Mouse (Mus musculus) heart, embryonic 16.5 days (tissue): ENCODE results near the gene Dync2li1. TPM values are rescaled to one million over a fixed set of nuclear protein-coding genes. Genes with fewer than 3 reads are reported as not detected.
A peak's percentile ranks its signal among the peaks of the same experiment; 100 is the strongest.

Experiments used
- ATAC-seq: fragments of 200-750 bp; cut with Nextera tagmentation; replicated peaks from 2 replicates; pipeline ENCODE4 v1.8.0; 2017; ENCODE audit warnings: moderate number of reproducible peaks; ENCODE audit not compliant: insufficient read depth, low FRiP score; ENCODE audit errors: extremely low read depth
- H3K27ac ChIP-seq: fragments of 300-500 bp; sonication (generic); 2 replicates; pipeline ENCODE4 v1.5.1; 2014; ENCODE audit warnings: mild to moderate bottlenecking, low read length, control low read depth, moderate library complexity
- H3K27me3 ChIP-seq: fragments of 300-500 bp; sonication (generic); 2 replicates; pipeline ENCODE4 v1.6.1; 2014; ENCODE audit warnings: low read length, mixed read lengths; ENCODE audit not compliant: control insufficient read depth, insufficient read depth
- H3K36me3 ChIP-seq: fragments of 300-500 bp; sonication (generic); 2 replicates; pipeline ENCODE4 v1.6.1; 2014; ENCODE audit not compliant: control insufficient read depth, insufficient read depth
- H3K4me1 ChIP-seq: fragments of 300-500 bp; sonication (generic); 2 replicates; pipeline ENCODE4 v1.6.1; 2014; ENCODE audit warnings: low read length, mixed read lengths; ENCODE audit not compliant: control insufficient read depth, insufficient read depth
- H3K4me2 ChIP-seq: fragments of 300-500 bp; sonication (generic); 2 replicates; pipeline ENCODE4 v1.6.1; 2014; ENCODE audit warnings: low read depth, mild to moderate bottlenecking, control low read depth, low read length
- H3K4me3 ChIP-seq: fragments of 300-500 bp; sonication (generic); 2 replicates; pipeline ENCODE4 v1.5.1; 2014; ENCODE audit warnings: mild to moderate bottlenecking, control low read depth, low read length
- H3K9ac ChIP-seq: fragments of 300-500 bp; sonication (generic); 2 replicates; pipeline ENCODE4 v1.6.1; 2014; ENCODE audit warnings: low read length, control low read depth
- H3K9me3 ChIP-seq: fragments of 300-500 bp; sonication (generic); replicated peaks from 2 replicates; pipeline ENCODE4 v1.6.1; 2016; ENCODE audit warnings: low read length; ENCODE audit not compliant: control insufficient read depth
- WGBS: fragments of 180-500 bp; shearing (Covaris S2); extraction: QIAGEN DNeasy Blood & Tissue Kit; methylation state at CpG from one replicate; pipeline ENCODE4 v1.1.7; 2014; 5-methylcytosine and 5-hydroxymethylcytosine counted together
- polyA plus RNA-seq: library from polyadenylated mRNA; unstranded; fragments of >200 nt; fragmentation: Nextera tagmentation; extraction: Ambion mirVana; gene quantifications from 2 replicates; pipeline ENCODE4 v1.2.1, GENCODE M21; 2015

The Dync2li1 gene
- polyA plus RNA-seq, result 11.7 and 13.0 TPM in 2 replicates

GRCm38 (mm10) chr17:84626276-84626856 lies at the start of gene Dync2li1:
Dync2li1 (plus strand) TSS chr17:84626496.
- Histone ChIP-seq H3K4me2 (peak within 1 kb of the TSS; percentile 85), H3K36me3 (no peaks in the 10 kb centered on the region), H3K4me1 (peaks cover 2% of the 10 kb centered on the region; the same call in 1 of the 2 replicates), H3K27me3 (no peaks in the 10 kb centered on the region), H3K27ac (no peak within 1 kb of the TSS), H3K4me3 (peak within 1 kb of the TSS; percentile 70), H3K9me3 (no peaks in the 10 kb centered on the region), H3K9ac (peak within 1 kb of the TSS; percentile 73)
- peak; percentile 92 for ATAC-seq
- WGBS, result 0% methylated on average over 24 of the region's 25 CpGs

- Histone ChIP-seq H3K4me3 (no peak overlapping the region), H3K27ac (no peak overlapping the region), H3K4me1 (no peaks in the 10 kb centered on the region), H3K4me2 (no peak overlapping the region), H3K9ac (no peak overlapping the region), H3K36me3 (no peaks in the 10 kb centered on the region), H3K9me3 (no peaks in the 10 kb centered on the region), H3K27me3 (no peaks in the 10 kb centered on the region)
- no peak for ATAC-seq
- 79% methylated on average over 16 of the region's 16 CpGs for WGBS
These were observed 49.5 kb upstream of the Dync2li1 start for GRCm38 (mm10) chr17:84576621-84577293.

- H3K36me3 ChIP-seq, result no peaks in the 10 kb centered on the region
- H3K9me3 ChIP-seq, result no peaks in the 10 kb centered on the region
- no peak overlapping the region for H3K4me3 ChIP-seq
- 59% methylated on average over 8 of the region's 8 CpGs for WGBS
- H3K27me3 ChIP-seq, result no peaks in the 10 kb centered on the region
- no peak overlapping the region for H3K9ac ChIP-seq
- H3K4me2 ChIP-seq, result no peak overlapping the region
- H3K27ac ChIP-seq, result no peak overlapping the region
- ATAC-seq, result no peak
- no peaks in the 10 kb centered on the region for H3K4me1 ChIP-seq
These were observed 47.0 kb upstream of the Dync2li1 start for GRCm38 (mm10) chr17:84579249-84579648.

GRCm38 (mm10) chr17:84579817-84580216 lies 46.5 kb upstream of the Dync2li1 start:
- H3K27ac ChIP-seq, result no peak overlapping the region
- H3K9me3 ChIP-seq, result no peaks in the 10 kb centered on the region
- no peak overlapping the region for H3K9ac ChIP-seq
- no peaks in the 10 kb centered on the region for H3K27me3 ChIP-seq
- H3K4me2 ChIP-seq, result no peak overlapping the region
- H3K4me1 ChIP-seq, result no peaks in the 10 kb centered on the region
- no peaks in the 10 kb centered on the region for H3K36me3 ChIP-seq
- 76% methylated on average over 10 of the region's 10 CpGs for WGBS
- no peak overlapping the region for H3K4me3 ChIP-seq
- no peak for ATAC-seq

- Histone ChIP-seq H3K27me3 (no peaks in the 10 kb centered on the region), H3K4me2 (no peak overlapping the region), H3K9ac (no peak overlapping the region), H3K36me3 (no peaks in the 10 kb centered on the region), H3K4me1 (no peaks in the 10 kb centered on the region), H3K9me3 (no peaks in the 10 kb centered on the region), H3K27ac (no peak overlapping the region), H3K4me3 (no peak overlapping the region)
- 61% methylated on average over 8 of the region's 8 CpGs for WGBS
- no peak for ATAC-seq
These were observed 45.5 kb upstream of the Dync2li1 start for GRCm38 (mm10) chr17:84580821-84581220.

- no peaks in the 10 kb centered on the region for H3K36me3 ChIP-seq
- no peak for ATAC-seq
- no peak overlapping the region for H3K4me3 ChIP-seq
- H3K9ac ChIP-seq, result no peak overlapping the region
- no peaks in the 10 kb centered on the region for H3K9me3 ChIP-seq
- no peaks in the 10 kb centered on the region for H3K27me3 ChIP-seq
- no peak overlapping the region for H3K4me2 ChIP-seq
- WGBS, result 80% methylated on average over 8 of the region's 8 CpGs
- H3K4me1 ChIP-seq, result no peaks in the 10 kb centered on the region
- no peak overlapping the region for H3K27ac ChIP-seq
These were observed 44.4 kb upstream of the Dync2li1 start for GRCm38 (mm10) chr17:84581740-84582414.

GRCm38 (mm10) chr17:84584107-84584506 lies 42.2 kb upstream of the Dync2li1 start:
- Histone ChIP-seq H3K4me2 (no peak overlapping the region), H3K4me1 (no peaks in the 10 kb centered on the region), H3K27ac (no peak overlapping the region), H3K27me3 (no peaks in the 10 kb centered on the region), H3K9me3 (no peaks in the 10 kb centered on the region), H3K36me3 (no peaks in the 10 kb centered on the region), H3K4me3 (no peak overlapping the region), H3K9ac (no peak overlapping the region)
- peak; percentile 55; the same call in 1 of the 2 replicates for ATAC-seq
- 70% methylated on average over 9 of the region's 9 CpGs for WGBS

- Histone ChIP-seq H3K27me3 (no peaks in the 10 kb centered on the region), H3K9ac (no peak overlapping the region), H3K27ac (no peak overlapping the region), H3K4me3 (no peak overlapping the region), H3K36me3 (no peaks in the 10 kb centered on the region), H3K9me3 (no peaks in the 10 kb centered on the region), H3K4me2 (no peak overlapping the region), H3K4me1 (no peaks in the 10 kb centered on the region)
- WGBS, result 63% methylated on average over 8 of the region's 8 CpGs
- peak; percentile 37; the same call in 1 of the 2 replicates for ATAC-seq
These were observed 41.2 kb upstream of the Dync2li1 start for GRCm38 (mm10) chr17:84585104-84585503.

- H3K36me3 ChIP-seq, result no peaks in the 10 kb centered on the region
- ATAC-seq, result no peak
- 92% methylated on average over 7 of the region's 7 CpGs for WGBS
These were observed 36.2 kb upstream of the Dync2li1 start for GRCm38 (mm10) chr17:84590065-84590464.

More at GRCm38 (mm10) chr17:84590065-84590464, 36.2 kb upstream of the Dync2li1 start:
- H3K4me2 ChIP-seq, result no peak overlapping the region
- no peaks in the 10 kb centered on the region for H3K27me3 ChIP-seq
- H3K9me3 ChIP-seq, result no peaks in the 10 kb centered on the region
- H3K4me1 ChIP-seq, result no peaks in the 10 kb centered on the region
- no peak overlapping the region for H3K4me3 ChIP-seq
- H3K27ac ChIP-seq, result no peak overlapping the region
- no peak overlapping the region for H3K9ac ChIP-seq
